Mouse (Mus musculus) midbrain, embryonic 14.5 days (tissue): ENCODE data around the gene Kcnh1. TPM values are rescaled to one million over a fixed set of nuclear protein-coding genes. Genes with fewer than 3 reads are reported as not detected.

Experiments
- ATAC-seq: fragments of 200-750 bp; cut with Nextera tagmentation; 2 replicates; pipeline ENCODE4 v1.8.0; 2017; ENCODE audit warnings: moderate number of reproducible peaks, moderate library complexity; ENCODE audit not compliant: low FRiP score, low TSS enrichment
- DNase-seq: peaks from one replicate; pipeline ENCODE4 v3.0.0-alpha.2; 2015
- H3K27ac ChIP-seq: fragments of 300-500 bp; sonication (generic); replicated peaks from 2 replicates; pipeline ENCODE4 v1.5.1; 2014; ENCODE audit warnings: mild to moderate bottlenecking, low read depth, low read length, moderate library complexity
- H3K27me3 ChIP-seq: fragments of 300-500 bp; sonication (generic); 2 replicates; pipeline ENCODE4 v1.6.1; 2014; ENCODE audit warnings: low read length, control low read depth, mixed read lengths; ENCODE audit not compliant: control insufficient read depth, insufficient read depth
- H3K36me3 ChIP-seq: fragments of 300-500 bp; sonication (generic); 2 replicates; pipeline ENCODE4 v1.6.1; 2014; ENCODE audit warnings: low read length, control low read depth; ENCODE audit not compliant: control insufficient read depth, insufficient read depth
- H3K4me1 ChIP-seq: fragments of 300-500 bp; sonication (generic); 2 replicates; pipeline ENCODE4 v1.6.1; 2014; ENCODE audit warnings: mild to moderate bottlenecking, antibody characterized with exemption, low read length, control low read depth; ENCODE audit not compliant: control insufficient read depth, insufficient read depth
- H3K4me2 ChIP-seq: fragments of 300-500 bp; sonication (generic); 2 replicates; pipeline ENCODE4 v1.6.1; 2014; ENCODE audit warnings: mild to moderate bottlenecking, low read length, moderate library complexity
- H3K4me3 ChIP-seq: fragments of 300-500 bp; sonication (generic); replicated peaks from 2 replicates; pipeline ENCODE4 v1.5.1; 2014; ENCODE audit warnings: low read depth, low read length
- H3K9ac ChIP-seq: fragments of 300-500 bp; sonication (generic); replicated peaks from 2 replicates; pipeline ENCODE4 v1.6.1; 2014; ENCODE audit warnings: mild to moderate bottlenecking, low read length, moderate library complexity
- H3K9me3 ChIP-seq: fragments of 300-500 bp; sonication (generic); 2 replicates; pipeline ENCODE4 v1.6.1; 2016; ENCODE audit warnings: low read length, control low read depth, mixed read lengths; ENCODE audit not compliant: control insufficient read depth
- WGBS: fragments of 180-500 bp; shearing (Covaris S2); extraction: QIAGEN DNeasy Blood & Tissue Kit; methylation state at CpG from one replicate; pipeline ENCODE4 v1.1.7; 2014; 5-methylcytosine and 5-hydroxymethylcytosine counted together
- polyA plus RNA-seq: library from polyadenylated mRNA; unstranded; fragments of >200 nt; fragmentation: Nextera tagmentation; extraction: Ambion mirVana; gene quantifications from 2 replicates; pipeline ENCODE4 v1.2.1, GENCODE M21; 2014

Kcnh1 gene
- polyA plus RNA-seq, 1 experiment from 2014 or later = 2.1 TPM

DNA sequence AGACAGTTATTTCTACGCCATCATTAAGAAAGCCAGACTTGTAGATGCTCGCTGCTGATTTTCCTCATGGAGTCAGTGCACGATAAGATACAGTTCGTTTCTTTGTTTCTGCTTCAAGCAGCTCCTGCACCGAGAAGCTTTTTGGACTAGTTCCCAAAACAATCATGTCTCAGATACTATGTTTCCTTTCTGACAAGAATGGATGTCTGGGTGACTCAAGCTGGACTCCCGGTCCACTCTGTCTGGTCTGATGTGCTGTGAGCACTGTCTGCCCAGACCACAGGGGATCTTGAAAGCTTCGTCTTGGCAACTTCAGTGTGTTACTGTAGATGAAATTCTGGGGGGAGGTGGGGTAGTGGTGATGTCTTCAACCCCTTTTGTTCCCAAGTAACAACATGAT, 109.8 kb downstream of the Kcnh1 start:
- no peaks in the 10 kb centered on the region for H3K27me3 ChIP-seq
- 0 out of 2 replicates have a peak, but pooled peaks cover 4% of the 10 kb centered on the region for H3K4me1 ChIP-seq
- DNase-seq = no peak

DNA sequence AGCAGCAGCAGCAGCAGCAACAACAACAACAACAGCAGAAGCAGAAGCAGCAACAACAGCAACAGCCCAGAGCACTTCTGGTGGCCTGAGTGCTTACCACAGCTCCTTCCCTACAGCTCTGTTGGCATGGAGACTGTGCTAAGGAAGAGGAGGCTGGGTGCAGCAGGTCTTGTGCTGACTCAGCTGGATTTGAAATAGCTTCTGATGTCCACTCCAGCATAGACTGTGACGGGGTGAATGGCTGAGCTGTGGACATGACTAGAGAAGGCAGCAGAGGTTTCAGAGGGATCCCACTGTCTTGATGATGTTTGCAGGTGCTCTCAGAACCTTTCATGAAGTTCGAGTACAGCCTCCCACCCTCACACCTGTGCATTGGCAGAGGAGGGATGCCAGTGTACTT, 113.0 kb downstream of the Kcnh1 start:
- H3K9ac ChIP-seq = no peak overlapping the region
- H3K4me3 ChIP-seq = no peak overlapping the region
- DNase-seq = no peak
- H3K4me2 ChIP-seq = no peak overlapping the region
- H3K9me3 ChIP-seq = no peaks in the 10 kb centered on the region
- H3K27ac ChIP-seq = no peak overlapping the region
- WGBS = 70% methylated on average over 2 of the region's 2 CpGs
- no peaks in the 10 kb centered on the region for H3K27me3 ChIP-seq
- no peaks in the 10 kb centered on the region for H3K4me1 ChIP-seq
- no peak for ATAC-seq
- H3K36me3 ChIP-seq = no peaks in the 10 kb centered on the region

More for the DNA sequence above, 109.8 kb downstream of the Kcnh1 start:
- Histone ChIP-seq H3K9ac (no peak overlapping the region), H3K4me2 (no peak overlapping the region), H3K9me3 (no peaks in the 10 kb centered on the region), H3K27ac (no peak overlapping the region), H3K36me3 (no peaks in the 10 kb centered on the region), H3K4me3 (no peak overlapping the region)
- ATAC-seq = no peak
- WGBS = 79% methylated on average over 7 of the region's 7 CpGs

DNA sequence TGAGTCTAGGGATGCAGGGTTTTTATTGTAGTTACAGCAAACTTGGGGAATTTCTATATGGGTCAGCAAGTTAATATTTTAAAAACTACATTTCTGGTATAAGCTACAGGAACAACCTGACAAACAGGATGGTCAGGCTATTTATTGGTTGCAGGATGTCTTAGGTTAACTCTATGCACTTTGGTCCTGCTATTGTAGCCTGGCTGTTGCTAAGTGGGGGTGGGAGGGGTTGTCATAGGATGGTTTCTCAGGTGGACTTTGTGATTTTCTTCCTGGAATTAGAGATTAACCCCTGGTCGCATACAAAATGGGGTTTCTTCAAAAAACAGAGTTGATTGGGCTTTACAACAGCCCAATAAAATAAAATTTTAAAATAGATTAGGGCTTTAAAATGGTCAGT, 114.6 kb downstream of the Kcnh1 start:
- Histone ChIP-seq H3K4me3 (no peak overlapping the region), H3K27ac (no peak overlapping the region), H3K4me2 (no peak overlapping the region), H3K9ac (no peak overlapping the region), H3K9me3 (no peaks in the 10 kb centered on the region), H3K4me1 (no peaks in the 10 kb centered on the region), H3K27me3 (no peaks in the 10 kb centered on the region), H3K36me3 (no peaks in the 10 kb centered on the region)
- ATAC-seq (no peak), DNase-seq (no peak)
- 90% methylated on average over 1 of the region's 1 CpGs for WGBS

DNA sequence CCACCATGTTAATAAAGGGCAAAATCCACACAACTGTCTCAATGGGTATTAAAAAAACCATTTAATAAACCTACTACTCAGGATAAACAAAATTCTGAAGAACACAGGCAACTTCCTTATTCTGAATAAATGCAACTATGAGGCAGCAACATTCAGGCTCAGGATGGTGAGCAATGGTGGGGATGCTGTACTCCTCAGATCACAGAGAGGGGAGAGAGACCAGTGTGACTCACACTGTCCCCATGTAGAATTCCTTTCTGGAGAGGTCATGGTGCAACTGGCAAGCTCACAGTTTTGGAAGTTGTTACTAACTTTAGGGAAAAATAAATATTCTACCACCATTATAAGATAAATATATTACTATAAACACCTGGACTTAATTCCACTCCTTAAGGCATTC, 116.5 kb downstream of the Kcnh1 start:
- Histone ChIP-seq H3K27ac (no peak overlapping the region), H3K4me2 (no peak overlapping the region), H3K27me3 (no peaks in the 10 kb centered on the region), H3K9me3 (no peaks in the 10 kb centered on the region), H3K4me3 (no peak overlapping the region), H3K9ac (no peak overlapping the region), H3K36me3 (no peaks in the 10 kb centered on the region), H3K4me1 (no peaks in the 10 kb centered on the region)
- DNase-seq (no peak), ATAC-seq (no peak)

DNA sequence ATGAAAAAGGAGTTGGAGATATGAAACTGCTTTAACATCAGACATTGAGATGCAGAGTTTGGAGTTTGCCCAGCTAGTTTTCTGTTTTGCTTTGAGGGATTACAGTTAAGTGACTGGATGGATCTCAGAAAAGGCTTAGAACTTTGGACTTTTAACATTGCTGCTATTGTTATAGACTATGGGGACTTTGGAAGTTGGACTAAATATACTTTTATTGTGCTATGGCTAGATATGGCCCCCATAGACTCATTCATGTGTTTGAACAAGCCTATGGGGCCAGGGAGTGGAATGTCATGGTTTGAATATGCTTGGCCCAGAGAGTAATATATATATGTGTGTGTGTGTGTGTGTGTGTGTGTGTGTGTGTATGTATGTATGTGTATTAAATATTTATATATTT, 120.7 kb downstream of the Kcnh1 start:
- H3K27ac ChIP-seq = no peak overlapping the region
- H3K4me1 ChIP-seq = peaks cover 10% of the 10 kb centered on the region; the same call in 1 of the 2 replicates
- H3K36me3 ChIP-seq = no peaks in the 10 kb centered on the region
- no peak for ATAC-seq
- no peak for DNase-seq
- H3K4me2 ChIP-seq = no peak overlapping the region
- no peaks in the 10 kb centered on the region for H3K9me3 ChIP-seq
- no peak overlapping the region for H3K9ac ChIP-seq
- H3K27me3 ChIP-seq = no peaks in the 10 kb centered on the region
- no peak overlapping the region for H3K4me3 ChIP-seq

DNA sequence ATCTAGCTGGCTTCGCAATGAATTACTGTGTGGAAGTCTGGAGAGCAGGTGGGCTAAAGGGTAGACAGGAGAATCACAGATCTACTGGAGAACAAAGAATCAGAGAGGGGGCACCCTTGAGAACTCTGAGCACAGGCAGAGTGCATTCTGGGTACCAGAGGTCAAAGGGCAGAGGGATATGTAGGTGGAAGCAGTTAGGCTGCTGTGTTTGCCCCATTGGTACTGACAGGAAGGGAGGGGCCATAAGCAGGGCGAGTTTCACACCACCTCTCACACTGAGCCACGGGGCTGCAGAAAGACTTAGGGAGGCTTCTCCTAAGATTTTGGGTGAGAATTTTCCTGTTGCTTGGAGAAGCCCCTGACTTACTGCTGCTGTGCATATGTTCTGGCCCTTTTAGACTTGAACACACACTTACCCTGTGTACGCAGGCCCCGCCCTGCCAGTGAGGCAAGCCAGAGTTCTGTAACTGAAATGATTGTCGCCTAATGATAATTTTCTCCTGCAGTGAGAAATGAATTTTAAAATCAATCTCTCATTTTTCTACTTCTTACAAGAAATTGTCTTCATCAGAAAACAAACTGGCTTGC, 121.4 kb downstream of the Kcnh1 start:
- H3K9me3 ChIP-seq = no peaks in the 10 kb centered on the region
- no peak; the same call in 1 of the 2 replicates for ATAC-seq
- WGBS = 76% methylated on average over 6 of the region's 6 CpGs

DNA sequence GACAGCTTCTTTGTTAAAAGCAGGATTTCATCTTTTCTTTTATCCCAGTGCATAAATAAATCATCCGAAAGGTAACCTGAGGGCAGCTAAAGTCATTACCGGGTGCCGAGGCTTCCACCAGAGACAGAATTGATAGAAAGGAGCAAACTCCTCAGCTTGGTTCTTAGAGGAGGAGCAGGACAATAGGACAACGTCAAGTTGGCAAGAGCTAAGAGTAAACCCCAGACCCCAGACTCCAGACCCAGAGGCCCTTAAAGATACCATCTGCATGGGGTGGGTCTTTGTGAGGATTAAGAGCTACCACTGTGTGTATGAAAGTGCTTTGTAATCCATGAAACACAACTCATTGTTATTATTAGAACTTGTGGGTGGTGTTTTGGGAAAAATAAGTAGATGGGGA, 121.9 kb downstream of the Kcnh1 start:
- no peak for ATAC-seq

More for the DNA sequence above, 121.4 kb downstream of the Kcnh1 start:
- no peak overlapping the region for H3K4me3 ChIP-seq
- 0 out of 2 replicates have a peak overlapping the region, but pooled peaks have one; percentile 28 for H3K27ac ChIP-seq
- H3K36me3 ChIP-seq = no peaks in the 10 kb centered on the region
- DNase-seq = no peak
- no peak overlapping the region for H3K4me2 ChIP-seq
- H3K4me1 ChIP-seq = peaks cover 10% of the 10 kb centered on the region; the same call in 1 of the 2 replicates
- no peaks in the 10 kb centered on the region for H3K27me3 ChIP-seq
- H3K9ac ChIP-seq = no peak overlapping the region

DNA sequence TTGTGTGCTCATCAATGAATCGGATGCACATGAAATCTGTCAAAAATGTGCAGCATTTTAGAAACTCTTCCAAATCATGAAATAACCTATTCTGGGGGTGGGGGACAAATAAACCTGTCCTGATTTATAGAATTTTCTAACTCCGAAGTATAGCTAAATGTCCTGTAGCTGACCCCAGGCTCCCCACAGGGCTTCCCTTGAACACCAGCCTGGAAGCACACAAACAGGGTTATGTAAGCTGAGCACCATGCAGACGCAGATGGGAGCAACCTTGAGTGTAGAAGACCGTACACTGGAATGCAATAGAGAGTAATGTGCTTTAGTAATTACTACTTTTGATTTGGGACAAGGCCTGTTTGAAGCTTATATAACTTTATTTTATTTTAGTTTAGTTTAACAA, 122.4 kb downstream of the Kcnh1 start:
- DNase-seq (peak; percentile 30), ATAC-seq (no peak)
- no peak overlapping the region for H3K9ac ChIP-seq
- no peaks in the 10 kb centered on the region for H3K36me3 ChIP-seq
- no peak overlapping the region for H3K4me3 ChIP-seq
- no peak overlapping the region; the same call in 1 of the 2 replicates for H3K27ac ChIP-seq
- H3K27me3 ChIP-seq = no peaks in the 10 kb centered on the region
- H3K4me1 ChIP-seq = peaks cover 10% of the 10 kb centered on the region; the same call in 1 of the 2 replicates
- H3K4me2 ChIP-seq = no peak overlapping the region
- WGBS = 61% methylated on average over 4 of the region's 4 CpGs
- no peaks in the 10 kb centered on the region for H3K9me3 ChIP-seq

More for the DNA sequence above, 121.9 kb downstream of the Kcnh1 start:
- Histone ChIP-seq H3K9me3 (no peaks in the 10 kb centered on the region), H3K9ac (no peak overlapping the region), H3K4me3 (no peak overlapping the region), H3K36me3 (no peaks in the 10 kb centered on the region), H3K27ac (no peak overlapping the region), H3K27me3 (no peaks in the 10 kb centered on the region), H3K4me1 (peaks cover 10% of the 10 kb centered on the region; the same call in 1 of the 2 replicates), H3K4me2 (no peak overlapping the region)
- WGBS = 25% methylated on average over 4 of the region's 4 CpGs
- DNase-seq = peak; percentile 53

DNA sequence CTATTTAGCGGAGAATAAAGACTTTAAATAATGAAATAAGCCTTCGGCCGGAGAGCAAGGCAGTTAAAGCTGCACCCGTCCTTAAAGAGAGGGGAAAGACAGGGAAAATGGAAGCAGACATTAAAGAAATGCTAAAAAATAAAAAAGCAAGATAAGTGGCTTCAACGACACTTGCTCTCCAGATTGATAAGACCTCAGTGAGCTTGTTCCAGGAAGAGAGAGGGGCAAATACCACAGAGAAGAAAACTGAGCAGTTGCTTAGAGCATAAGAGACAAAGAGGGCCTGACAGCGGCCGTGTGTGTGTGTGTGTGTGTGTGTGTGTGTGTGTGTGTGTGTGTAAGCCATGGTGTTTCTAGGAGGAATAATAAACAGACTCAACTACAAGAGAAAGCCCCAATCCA, 123.0 kb downstream of the Kcnh1 start:
- WGBS = 33% methylated on average over 7 of the region's 7 CpGs
- DNase-seq = peak; percentile 28
- Histone ChIP-seq H3K4me3 (no peak overlapping the region), H3K27ac (no peak overlapping the region), H3K9ac (no peak overlapping the region), H3K27me3 (no peaks in the 10 kb centered on the region), H3K9me3 (no peaks in the 10 kb centered on the region), H3K36me3 (no peaks in the 10 kb centered on the region), H3K4me2 (no peak overlapping the region), H3K4me1 (peaks cover 10% of the 10 kb centered on the region; the same call in 1 of the 2 replicates)
- ATAC-seq = no peak
